Mouse (Mus musculus) intestine, postnatal 0 days (tissue): Measurements from ENCODE around the gene Bspry. TPM values are rescaled to one million over a fixed set of nuclear protein-coding genes. Genes with fewer than 3 reads are reported as not detected.

ENCODE experiments used
- ATAC-seq: fragments of 200-750 bp; cut with Nextera tagmentation; 2 replicates; pipeline ENCODE4 v1.8.0; 2017; ENCODE audit warnings: mild to moderate bottlenecking, moderate TSS enrichment, moderate library complexity
- H3K27ac ChIP-seq: fragments of 300-500 bp; sonication (generic); 2 replicates; pipeline ENCODE4 v1.5.1; 2014; ENCODE audit warnings: mild to moderate bottlenecking, low read depth, low read length, moderate library complexity
- H3K27me3 ChIP-seq: fragments of 300-500 bp; sonication (generic); replicated peaks from 2 replicates; pipeline ENCODE4 v1.6.1; 2014; ENCODE audit warnings: low read length, mixed read lengths; ENCODE audit not compliant: control insufficient read depth, insufficient read depth
- H3K36me3 ChIP-seq: fragments of 300-500 bp; sonication (generic); 2 replicates; pipeline ENCODE4 v1.6.1; 2014; ENCODE audit warnings: mild to moderate bottlenecking, moderate library complexity; ENCODE audit not compliant: control insufficient read depth, insufficient read depth
- H3K4me1 ChIP-seq: fragments of 300-500 bp; sonication (generic); replicated peaks from 2 replicates; pipeline ENCODE4 v1.6.1; 2014; ENCODE audit warnings: antibody characterized with exemption, low read length, mixed read lengths; ENCODE audit not compliant: control insufficient read depth, insufficient read depth
- H3K4me2 ChIP-seq: fragments of 300-500 bp; sonication (generic); replicated peaks from 2 replicates; pipeline ENCODE4 v1.6.1; 2014; ENCODE audit warnings: low read depth, mild to moderate bottlenecking, moderate library complexity
- H3K4me3 ChIP-seq: fragments of 300-500 bp; sonication (generic); 2 replicates; pipeline ENCODE4 v1.5.1; 2014; ENCODE audit warnings: low read depth, low read length
- H3K9ac ChIP-seq: fragments of 300-500 bp; sonication (generic); 2 replicates; pipeline ENCODE4 v1.6.1; 2014; ENCODE audit warnings: mild to moderate bottlenecking, low read depth, low read length
- H3K9me3 ChIP-seq: fragments of 300-500 bp; sonication (generic); 2 replicates; pipeline ENCODE4 v1.6.1; 2016; ENCODE audit warnings: mixed run types; ENCODE audit not compliant: control insufficient read depth
- CTCF ChIP-seq: sonication (generic); IDR thresholded peaks from 2 replicates; pipeline ENCODE4 v1.5.1; 2016; ENCODE audit warnings: low read depth, mild to moderate bottlenecking, control low read depth, antibody characterized with exemption, moderate library complexity
- WGBS: fragments of 180-500 bp; shearing (Covaris S2); extraction: QIAGEN DNeasy Blood & Tissue Kit; methylation state at CpG from one replicate; pipeline ENCODE4 v1.1.7; 2014; 5-methylcytosine and 5-hydroxymethylcytosine counted together
- polyA plus RNA-seq: library from polyadenylated mRNA; unstranded; fragments of >200 nt; fragmentation: Nextera tagmentation; extraction: Ambion mirVana; gene quantifications from 2 replicates; pipeline ENCODE4 v1.2.1, GENCODE M21; 2015

Gene Bspry
- polyA plus RNA-seq, 1 experiment from 2014 or later, result 20.5 TPM

DNA sequence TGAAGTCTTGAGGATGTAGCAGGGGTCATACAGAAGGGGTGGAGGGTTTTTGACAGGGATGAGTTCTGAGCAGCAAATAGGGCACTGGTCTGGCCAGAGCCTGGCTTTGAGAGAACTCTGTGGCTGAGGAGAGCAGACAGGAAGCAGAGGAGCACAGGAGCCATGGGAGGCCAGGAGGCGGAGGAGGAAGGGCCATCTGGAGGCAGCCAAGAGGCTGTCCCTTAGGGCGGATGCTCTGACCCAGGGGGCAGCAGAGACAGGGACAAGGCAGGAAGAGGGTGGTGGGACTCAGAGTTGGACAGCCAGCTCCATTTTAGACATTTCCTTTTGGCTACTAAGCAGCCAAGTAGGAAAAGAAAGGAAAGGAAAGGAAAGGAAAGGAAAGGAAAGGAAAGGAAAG, 36.2 kb downstream of the Bspry start:
- ATAC-seq, result no peak
- H3K4me2 ChIP-seq, result peak overlapping the region; percentile 89; the same call in 1 of the 2 replicates
- H3K27ac ChIP-seq, result peak overlapping the region; percentile 82; the same call in 1 of the 2 replicates
- H3K9me3 ChIP-seq, result no peaks in the 10 kb centered on the region
- H3K4me1 ChIP-seq, result peaks cover 11% of the 10 kb centered on the region
- H3K27me3 ChIP-seq, result no peaks in the 10 kb centered on the region
- TF ChIP-seq CTCF, result peak; percentile 48
- no peak overlapping the region for H3K4me3 ChIP-seq
- H3K36me3 ChIP-seq, result peaks cover 32% of the 10 kb centered on the region
- H3K9ac ChIP-seq, result 0 out of 2 replicates have a peak overlapping the region, but pooled peaks have one; percentile 3
- WGBS, result 17% methylated on average over 2 of the region's 2 CpGs

- H3K4me2 ChIP-seq, result peak overlapping the region; percentile 89
- peak; percentile 35; the same call in 1 of the 2 replicates for ATAC-seq
- WGBS, result 24% methylated on average over 1 of the region's 1 CpGs
- H3K36me3 ChIP-seq, result peaks cover 27% of the 10 kb centered on the region
- H3K4me3 ChIP-seq, result no peak overlapping the region
- TF ChIP-seq CTCF, result no peak
- H3K27ac ChIP-seq, result peak overlapping the region; percentile 82
- no peaks in the 10 kb centered on the region for H3K27me3 ChIP-seq
- H3K9me3 ChIP-seq, result no peaks in the 10 kb centered on the region
- H3K4me1 ChIP-seq, result peaks cover 11% of the 10 kb centered on the region
- H3K9ac ChIP-seq, result no peak overlapping the region
These were observed 36.7 kb downstream of the Bspry start for GRCm38 (mm10) chr4:62516579-62516978.

DNA sequence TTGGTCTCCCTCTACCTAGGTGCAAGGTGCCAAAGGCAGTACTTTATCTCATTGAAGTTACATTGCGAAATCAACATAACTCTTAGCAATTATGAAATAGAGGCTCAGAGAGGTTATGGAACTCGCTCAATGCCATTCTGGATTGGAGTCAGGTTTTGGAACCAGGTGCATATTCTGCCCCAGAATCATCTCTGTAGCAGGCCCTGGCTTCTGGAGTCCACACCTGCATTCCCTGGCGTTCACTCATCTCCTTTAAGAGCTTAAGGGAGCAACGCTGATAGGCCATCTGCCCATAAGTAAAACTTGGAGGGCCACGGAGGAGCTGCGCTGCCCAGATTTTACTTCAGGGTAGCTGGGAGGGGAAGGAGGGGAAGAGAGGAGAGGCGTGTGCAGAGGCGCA, 37.2 kb downstream of the Bspry start:
- peak overlapping the region; percentile 89 for H3K4me2 ChIP-seq
- H3K36me3 ChIP-seq, result peaks cover 22% of the 10 kb centered on the region
- ATAC-seq, result peak; percentile 25
- peaks cover 11% of the 10 kb centered on the region for H3K4me1 ChIP-seq
- peak overlapping the region; percentile 82 for H3K27ac ChIP-seq
- no peaks in the 10 kb centered on the region for H3K27me3 ChIP-seq
- H3K9me3 ChIP-seq, result no peaks in the 10 kb centered on the region
- no peak overlapping the region for H3K9ac ChIP-seq
- 45% methylated on average over 8 of the region's 8 CpGs for WGBS
- no peak for TF ChIP-seq CTCF
- H3K4me3 ChIP-seq, result no peak overlapping the region

DNA sequence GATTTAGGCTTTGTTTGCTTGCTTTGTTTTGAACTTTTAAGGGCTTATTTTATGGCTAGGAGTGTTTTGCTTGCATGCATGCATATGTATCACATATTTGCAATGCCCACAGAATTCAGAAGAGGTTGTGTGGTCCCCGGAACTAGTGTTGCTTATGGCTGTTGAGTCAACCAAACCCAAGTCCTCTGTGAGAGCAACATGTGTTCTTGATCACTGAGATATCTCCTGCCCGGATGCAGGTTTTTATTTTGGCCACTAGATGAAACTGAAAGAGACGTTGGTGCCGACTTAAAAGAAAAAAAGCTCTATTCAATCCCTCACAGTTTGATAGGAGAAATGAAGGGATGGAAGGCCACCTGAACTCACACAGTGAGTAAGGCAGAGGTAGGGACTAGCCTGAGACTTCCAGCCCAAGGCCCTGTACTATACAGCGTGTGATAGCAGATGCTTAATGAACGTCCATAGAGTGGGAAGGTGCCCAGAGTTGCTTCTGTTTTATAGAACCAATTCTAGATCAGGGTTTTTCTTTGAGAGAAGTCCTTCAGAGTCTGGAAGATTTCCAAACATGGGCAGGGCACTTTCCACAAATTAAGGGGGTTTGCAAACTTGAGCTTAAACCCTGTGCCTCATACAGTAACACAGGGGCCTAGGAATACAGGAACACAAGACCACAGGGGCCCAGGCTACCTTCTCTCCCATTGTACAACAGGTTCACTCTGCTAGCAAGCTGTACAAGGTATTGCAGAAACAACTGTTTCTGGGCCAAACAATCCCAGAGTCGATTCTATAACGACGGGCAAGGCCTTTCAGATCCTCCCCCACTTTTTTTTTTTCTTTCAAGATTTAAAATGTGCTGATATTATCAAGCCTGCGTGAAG, 37.9 kb downstream of the Bspry start:
- no peak for ATAC-seq
- 43% methylated on average over 10 of the region's 10 CpGs for WGBS
- H3K9ac ChIP-seq, result peak overlapping the region; percentile 81; the same call in 1 of the 2 replicates

GRCm38 (mm10) chr4:62518416-62519121, 38.7 kb downstream of the Bspry start:
- Histone ChIP-seq H3K4me1 (peaks cover 11% of the 10 kb centered on the region), H3K27me3 (no peaks in the 10 kb centered on the region), H3K4me3 (peak overlapping the region; percentile 74), H3K9me3 (no peaks in the 10 kb centered on the region), H3K36me3 (peaks cover 7% of the 10 kb centered on the region; the same call in 1 of the 2 replicates), H3K27ac (peak overlapping the region; percentile 82), H3K4me2 (peak overlapping the region; percentile 89), H3K9ac (peak overlapping the region; percentile 81)
- peak; percentile 27; the same call in 1 of the 2 replicates for TF ChIP-seq CTCF
- peak; percentile 26 for ATAC-seq
- 22% methylated on average over 13 of the region's 13 CpGs for WGBS

More for the DNA sequence above, 37.9 kb downstream of the Bspry start:
- H3K9me3 ChIP-seq, result no peaks in the 10 kb centered on the region
- peaks cover 15% of the 10 kb centered on the region for H3K36me3 ChIP-seq
- no peak for TF ChIP-seq CTCF
- H3K27ac ChIP-seq, result peak overlapping the region; percentile 82
- H3K4me2 ChIP-seq, result peak overlapping the region; percentile 89
- H3K27me3 ChIP-seq, result no peaks in the 10 kb centered on the region
- H3K4me3 ChIP-seq, result peak overlapping the region; percentile 74
- peaks cover 11% of the 10 kb centered on the region for H3K4me1 ChIP-seq
